In the genomic region with DNA sequence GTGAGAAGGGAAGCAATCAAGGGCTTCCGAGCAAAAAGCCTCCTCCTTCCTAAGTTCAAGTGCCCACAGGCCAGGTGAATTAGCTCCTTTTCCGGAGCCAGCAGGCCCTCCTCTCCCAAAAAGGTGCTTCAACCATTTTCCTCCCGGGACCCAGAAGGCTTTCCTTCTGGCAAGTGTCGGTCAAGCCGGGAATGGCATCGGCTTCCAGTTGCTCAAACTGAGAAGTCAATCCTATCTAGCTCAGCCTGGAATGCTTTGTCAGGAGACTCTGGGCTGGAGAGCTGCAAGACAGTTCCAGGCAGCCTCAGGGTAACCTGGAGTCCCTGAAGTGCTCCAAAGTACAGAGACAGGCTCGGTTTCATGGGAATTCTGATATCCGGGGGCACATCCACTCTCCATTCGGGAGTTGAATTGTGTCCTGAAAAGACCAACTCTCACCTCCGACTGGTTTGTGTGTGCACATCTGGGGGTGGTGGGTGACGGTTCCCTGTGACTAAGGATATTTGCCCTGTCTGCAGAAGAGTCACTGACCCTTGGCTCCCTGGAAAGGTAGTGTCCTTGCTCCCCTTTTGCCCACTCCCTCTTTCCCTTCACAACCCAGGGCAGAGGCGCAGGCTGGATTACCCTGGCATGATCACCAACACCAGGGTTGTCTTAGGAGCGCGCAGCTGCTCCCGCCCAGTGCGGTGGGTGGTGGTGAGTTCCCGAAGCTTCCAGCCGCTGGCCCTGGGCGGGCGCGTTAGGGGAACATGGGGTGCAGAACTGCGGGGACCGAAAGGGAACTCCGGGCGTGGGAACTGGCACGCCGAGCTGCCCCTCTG, we compare ENCODE assay signal across 7 mouse cellular contexts. TPM values are rescaled to one million over a fixed set of nuclear protein-coding genes. Genes with fewer than 3 reads are reported as not detected.
DNase-seq lines count a peak whose midpoint lies in the region; ATAC-seq lines count a peak whose summit lies in the region.

No protein-coding gene starts in this region.

- DNase-seq in hindbrain, embryonic 14.5 days (ENCODE audit: low spot score): no peak
- DNase-seq in liver, embryonic 11.5 days (ENCODE audit: low spot score): no peak
- peak; percentile 10 for DNase-seq in retina, embryonic 14.5 days (ENCODE audit: low spot score)
- no peak for DNase-seq in thymus, postnatal 10 days (ENCODE audit: low spot score in 2 of 2)

- peaks cover 29% of the 10 kb centered on the region for H3K4me1 ChIP-seq in megakaryocyte, embryonic 14.5 days
- H3K4me1 ChIP-seq in embryonic facial prominence, embryonic 13.5 days: peaks cover 26% of the 10 kb centered on the region
- H3K4me1 ChIP-seq in hindbrain, embryonic 14.5 days (replicated peaks; ENCODE audit: control insufficient read depth, insufficient read depth, low read length): peaks cover 18% of the 10 kb centered on the region
- H3K4me1 ChIP-seq in liver, embryonic 11.5 days (replicated peaks; ENCODE audit: control insufficient read depth, insufficient read depth, low read length): no peaks in the 10 kb centered on the region

- H3K4me3 ChIP-seq in megakaryocyte, embryonic 14.5 days (replicated peaks): peak overlapping the region; percentile 33
- H3K4me3 ChIP-seq in embryonic facial prominence, embryonic 13.5 days: peak overlapping the region; percentile 57
- H3K4me3 ChIP-seq in hindbrain, embryonic 14.5 days (replicated peaks; ENCODE audit: low read length): peak overlapping the region; percentile 55
- peak overlapping the region; percentile 46 for H3K4me3 ChIP-seq in liver, embryonic 11.5 days (ENCODE audit: low read depth, low read length)

- H3K27ac ChIP-seq in embryonic facial prominence, embryonic 13.5 days: no peak overlapping the region
- H3K27ac ChIP-seq in hindbrain, embryonic 14.5 days: 0 out of 2 replicates have a peak overlapping the region, but pooled peaks have one; percentile 26
- no peak overlapping the region for H3K27ac ChIP-seq in liver, embryonic 11.5 days (ENCODE audit: low read depth, low read length)

- H3K9me3 ChIP-seq in megakaryocyte, embryonic 14.5 days: peaks cover 29% of the 10 kb centered on the region
- H3K9me3 ChIP-seq in embryonic facial prominence, embryonic 13.5 days: no peaks in the 10 kb centered on the region
- no peaks in the 10 kb centered on the region for H3K9me3 ChIP-seq in hindbrain, embryonic 14.5 days (ENCODE audit: control insufficient read depth, low read length)
- no peaks in the 10 kb centered on the region for H3K9me3 ChIP-seq in liver, embryonic 11.5 days (ENCODE audit: control insufficient read depth, low read length)

- WGBS in embryonic facial prominence, embryonic 13.5 days: 7% methylated on average over 27 of the region's 27 CpGs
- 8% methylated on average over 27 of the region's 27 CpGs for WGBS in hindbrain, embryonic 14.5 days
- WGBS in liver, embryonic 11.5 days: 7% methylated on average over 27 of the region's 27 CpGs

- H3K27me3 ChIP-seq in megakaryocyte, embryonic 14.5 days (replicated peaks): peaks cover 47% of the 10 kb centered on the region
- peaks cover 44% of the 10 kb centered on the region for H3K27me3 ChIP-seq in embryonic facial prominence, embryonic 13.5 days
- H3K27me3 ChIP-seq in hindbrain, embryonic 14.5 days (ENCODE audit: control insufficient read depth, insufficient read depth, low read length): no peaks in the 10 kb centered on the region
- peaks cover 45% of the 10 kb centered on the region for H3K27me3 ChIP-seq in liver, embryonic 11.5 days (replicated peaks; ENCODE audit: control insufficient read depth, insufficient read depth, low read length)

- ATAC-seq in megakaryocyte, adult 5-6 weeks (ENCODE audit: poor library complexity, severe bottlenecking): no peak
- ATAC-seq in embryonic facial prominence, embryonic 13.5 days (ENCODE audit: insufficient number of reproducible peaks, insufficient read depth, low FRiP score, low TSS enrichment, low read depth): no peak
- no peak for ATAC-seq in hindbrain, embryonic 14.5 days (ENCODE audit: low FRiP score)
- no peak for ATAC-seq in liver, embryonic 11.5 days (replicated peaks; ENCODE audit: low FRiP score)

- no peaks in the 10 kb centered on the region for H3K36me3 ChIP-seq in megakaryocyte, embryonic 14.5 days (replicated peaks; ENCODE audit: low read length)
- H3K36me3 ChIP-seq in embryonic facial prominence, embryonic 13.5 days: no peaks in the 10 kb centered on the region
- H3K36me3 ChIP-seq in hindbrain, embryonic 14.5 days (replicated peaks; ENCODE audit: control insufficient read depth, insufficient read depth): no peaks in the 10 kb centered on the region
- H3K36me3 ChIP-seq in liver, embryonic 11.5 days (ENCODE audit: control insufficient read depth, insufficient read depth, low read length): no peaks in the 10 kb centered on the region

- H3K4me2 ChIP-seq in embryonic facial prominence, embryonic 13.5 days: peak overlapping the region; percentile 90
- H3K4me2 ChIP-seq in hindbrain, embryonic 14.5 days (replicated peaks): peak overlapping the region; percentile 88
- H3K4me2 ChIP-seq in liver, embryonic 11.5 days: peak overlapping the region; percentile 68

- peak overlapping the region; percentile 71 for H3K9ac ChIP-seq in embryonic facial prominence, embryonic 13.5 days
- H3K9ac ChIP-seq in hindbrain, embryonic 14.5 days: peak overlapping the region; percentile 73
- H3K9ac ChIP-seq in liver, embryonic 11.5 days (ENCODE audit: low read depth, low read length): no peak overlapping the region

RNA-seq across cellular contexts. Expression of gene Fam84a, which starts 2.6 kb away (rescaled TPM):
- not detected in 2 replicates for polyA plus RNA-seq in megakaryocyte, embryonic 14.5 days (2012; ENCODE audit: insufficient read depth, low replicate concordance)
- 0.07 TPM in 1 of 2 replicates, not detected in the other for total RNA-seq in megakaryocyte, adult 5-6 weeks (2015)
- total RNA-seq in megakaryocyte, adult 5-6 weeks (2017): not detected in 2 replicates
- polyA plus RNA-seq in embryonic facial prominence, embryonic 13.5 days (2015; fragmentation: Nextera tagmentation; extraction: Ambion mirVana): 25.2 and 26.6 TPM in 2 replicates
- 75.3 and 87.5 TPM in 2 replicates for polyA plus RNA-seq in hindbrain, embryonic 14.5 days (2014; fragmentation: Nextera tagmentation; extraction: Ambion mirVana)
- polyA plus RNA-seq in liver, embryonic 11.5 days (2014; fragmentation: Nextera tagmentation; extraction: Ambion mirVana): 2.6 and 2.7 TPM in 2 replicates
